Mouse (Mus musculus) urinary bladder, postnatal 14 days (tissue): ENCODE measurements around the gene Pithd1.
"Not testable (repeated sequence)": the region's sequence is repeated elsewhere in the genome, so short reads cannot be mapped to it uniquely, and the experiment has no call there.

Source experiments
- DNase-seq: peaks from one replicate; pipeline ENCODE4 v3.0.0; 2021; ENCODE audit warnings: low spot score

The Pithd1 gene

DNA sequence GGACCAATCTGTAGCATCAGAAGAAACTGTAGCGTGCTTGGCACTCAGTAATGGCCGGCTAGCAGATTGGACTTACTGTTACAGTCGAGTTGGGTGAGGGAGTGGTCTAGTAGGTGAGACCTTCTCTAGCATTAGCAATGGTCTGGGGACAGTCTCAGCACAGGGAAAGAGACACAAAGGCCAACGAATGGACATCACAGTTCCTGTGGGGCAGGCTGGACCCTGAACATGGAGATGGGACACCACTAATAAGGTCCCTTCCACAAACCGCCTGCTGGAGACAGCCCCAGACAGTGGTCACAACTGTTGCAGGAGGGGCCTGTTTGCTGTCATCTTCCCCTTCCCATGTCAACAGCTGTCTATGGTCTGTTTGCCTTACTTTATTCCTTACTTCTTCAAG lies 25.4 kb downstream of the Pithd1 start:
- DNase-seq = no peak

DNA sequence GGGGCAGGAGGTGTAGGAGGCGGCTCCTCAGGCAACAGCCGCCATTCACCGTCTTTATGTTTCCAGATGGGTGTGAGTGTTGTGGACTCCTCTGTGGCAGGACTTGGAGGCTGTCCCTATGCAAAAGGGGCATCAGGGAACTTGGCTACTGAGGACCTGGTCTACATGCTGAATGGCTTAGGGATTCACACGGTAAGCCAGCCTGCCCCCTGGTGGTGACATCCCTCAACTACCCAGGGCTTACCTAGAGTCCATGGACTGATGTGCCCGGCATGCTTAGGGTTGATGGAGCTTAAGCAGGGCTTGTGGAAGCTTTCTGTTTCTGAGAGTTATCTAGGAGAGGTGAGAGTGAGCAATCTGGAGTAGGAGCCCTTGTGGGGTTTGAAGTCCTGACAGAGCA lies 26.3 kb downstream of the Pithd1 start:
- DNase-seq = peak; percentile 87

GRCm38 (mm10) chr4:135958354-135958753 lies 28.7 kb downstream of the Pithd1 start:
- peak; percentile 74 for DNase-seq

DNA sequence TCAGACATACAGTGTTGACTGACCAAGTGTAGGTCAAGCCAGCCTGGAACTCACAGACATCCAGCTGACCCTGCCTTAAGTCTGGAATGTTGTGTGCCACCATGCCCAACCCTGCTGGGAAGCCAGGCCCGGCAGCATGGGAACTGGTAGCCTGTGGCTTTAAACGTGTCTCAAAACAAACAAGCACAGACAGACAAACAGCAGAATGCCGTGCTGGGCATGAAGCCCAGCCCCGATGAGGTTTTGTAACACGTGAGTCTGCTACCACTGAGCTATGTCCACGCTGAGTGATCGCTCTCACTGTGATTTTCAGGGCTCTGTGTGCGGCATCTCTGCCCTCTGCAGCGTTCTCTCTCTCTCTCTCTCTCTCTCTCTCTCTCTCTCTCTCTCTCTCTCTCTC lies 31.2 kb downstream of the Pithd1 start:
- DNase-seq = no peak

DNA sequence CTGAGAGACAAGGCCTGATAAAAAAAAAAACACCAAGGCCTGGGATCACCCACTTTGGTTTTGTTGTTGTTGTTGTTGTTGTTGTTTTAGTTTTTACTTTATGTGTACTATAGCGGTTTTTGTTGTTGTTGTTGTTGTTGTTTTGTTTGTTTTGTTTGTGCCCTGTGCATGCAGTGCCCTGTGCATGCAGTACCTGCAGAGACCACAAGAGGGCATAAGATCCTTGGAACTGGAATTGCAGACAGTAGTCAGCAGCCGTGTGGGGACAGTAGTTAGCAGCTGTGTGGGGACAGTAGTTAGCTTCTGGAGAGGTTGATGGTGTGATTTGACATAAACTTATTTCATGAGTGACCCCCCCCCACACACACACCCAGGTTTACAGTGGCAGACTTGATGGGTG lies 32.8 kb downstream of the Pithd1 start:
- DNase-seq = peak; percentile 81

DNA sequence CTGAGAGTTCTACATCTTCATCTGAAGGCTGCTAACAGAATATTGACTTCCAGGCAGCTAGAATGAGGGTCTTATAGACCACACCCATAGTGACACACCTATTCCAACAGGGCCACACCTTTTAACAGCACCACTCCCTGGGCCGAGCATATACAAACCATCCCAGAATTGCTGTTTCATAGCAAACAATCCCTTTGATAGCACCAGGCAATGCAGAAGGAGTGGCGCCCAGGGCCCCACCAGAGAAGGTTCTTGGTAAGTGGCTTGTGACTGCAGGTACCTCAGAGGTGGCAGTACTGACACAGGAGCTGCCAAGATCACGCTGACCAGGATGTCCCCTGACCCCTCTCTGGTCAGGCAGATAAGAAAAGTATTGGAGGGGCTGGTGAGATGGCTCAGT lies 33.9 kb downstream of the Pithd1 start:
- DNase-seq = no peak

DNA sequence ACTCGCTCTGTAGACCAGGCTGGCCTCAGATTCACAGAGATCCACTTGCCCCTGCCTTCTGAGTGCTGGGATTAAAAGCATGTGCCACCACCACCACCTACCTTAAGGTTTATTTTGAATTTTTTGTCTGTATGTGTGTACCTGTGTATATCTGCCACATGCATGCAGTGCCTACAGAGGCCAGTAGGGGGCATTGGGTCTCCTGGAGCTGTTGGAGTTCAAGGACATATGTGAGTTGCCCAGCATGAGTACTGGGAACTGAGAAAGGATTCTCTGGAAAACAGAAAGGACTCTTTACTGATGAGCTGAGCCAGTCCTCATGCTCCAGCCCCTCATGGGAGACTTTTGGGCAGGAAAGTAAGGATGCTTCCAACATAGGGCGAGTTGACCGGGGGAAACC lies 35.6 kb downstream of the Pithd1 start:
- no peak for DNase-seq

DNA sequence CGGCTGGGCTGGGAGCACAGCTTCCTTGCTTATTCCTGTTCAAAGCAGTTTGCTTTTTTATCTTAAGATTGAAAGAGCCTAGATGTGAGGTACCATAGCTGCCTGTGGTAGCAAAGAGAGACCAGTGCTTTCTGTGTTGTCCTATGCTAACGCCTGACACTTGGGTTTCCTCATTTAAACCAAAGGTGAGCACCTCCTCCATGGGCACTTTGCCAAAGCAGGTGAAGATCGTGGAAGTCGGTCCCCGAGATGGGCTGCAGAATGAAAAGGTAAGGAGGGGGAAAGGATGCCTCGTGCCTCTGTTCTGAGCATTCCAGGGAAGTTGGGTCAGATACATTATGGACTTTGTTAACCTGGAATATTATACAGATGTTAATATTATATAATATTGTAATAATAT lies 36.7 kb downstream of the Pithd1 start:
- DNase-seq = no peak

DNA sequence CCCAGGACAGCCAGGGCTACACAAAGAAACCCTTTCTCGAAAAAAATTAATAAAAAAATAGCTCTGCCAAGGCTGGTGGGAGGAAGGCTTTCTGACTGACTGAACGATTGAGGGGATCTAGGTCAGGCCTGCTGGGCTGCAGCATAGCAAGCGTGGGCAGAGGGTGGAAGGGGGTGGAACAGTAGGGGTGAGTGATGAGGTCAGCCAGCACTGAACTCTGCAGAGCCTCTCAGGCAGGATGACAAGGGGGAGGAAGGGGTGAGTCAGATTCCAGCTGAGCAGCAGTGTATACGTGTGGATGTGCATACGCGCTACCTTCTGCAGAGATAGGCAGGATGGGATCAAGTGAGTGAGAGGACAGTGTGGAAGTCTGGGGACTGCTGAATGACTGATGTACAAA lies 37.2 kb downstream of the Pithd1 start:
- no peak for DNase-seq

GRCm38 (mm10) chr4:135949475-135949874 lies 37.6 kb downstream of the Pithd1 start:
- DNase-seq = no peak

- no peak for DNase-seq
These were observed 38.9 kb downstream of the Pithd1 start for GRCm38 (mm10) chr4:135948142-135948541.

DNA sequence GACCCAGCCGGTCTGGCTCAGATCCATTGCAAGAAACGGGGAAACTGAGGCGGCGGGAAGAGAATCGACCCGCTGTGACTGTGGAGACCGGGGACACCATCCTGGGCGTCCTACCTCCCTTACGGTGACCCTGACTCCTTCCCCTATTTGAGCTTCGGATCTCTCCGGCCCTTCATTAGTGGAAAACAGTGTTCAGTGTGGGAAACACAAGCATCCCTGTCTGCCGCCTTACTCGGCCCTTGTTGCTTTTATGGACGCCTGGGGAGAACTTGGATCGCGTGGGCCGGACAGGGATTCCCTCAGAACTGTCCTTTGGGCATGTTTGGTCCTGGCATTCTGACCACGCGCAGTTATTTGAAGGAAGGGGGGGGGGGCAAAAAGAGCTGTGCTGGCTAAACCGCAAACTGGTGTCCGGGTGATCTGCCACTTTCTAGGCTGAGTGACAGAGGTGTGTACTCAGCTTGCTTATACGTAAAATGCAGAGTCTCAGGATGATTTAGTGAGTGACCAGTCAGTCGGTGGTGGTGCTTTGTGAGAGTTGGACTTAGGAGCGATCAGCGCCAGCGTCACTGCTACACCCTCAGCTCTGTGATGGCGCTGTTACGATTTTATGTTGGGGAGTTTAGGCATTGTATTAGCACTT lies 40.3 kb downstream of the Pithd1 start:
- DNase-seq = no peak

- peak; percentile 97 for DNase-seq
These were observed 40.8 kb downstream of the Pithd1 start, which contains the start of gene Hmgcl for GRCm38 (mm10) chr4:135946278-135946658. Gene Hmgcl (plus strand): TSS chr4:135946448.

- no peak for DNase-seq
These were observed 41.4 kb downstream of the Pithd1 start for GRCm38 (mm10) chr4:135945706-135946105.

GRCm38 (mm10) chr4:135943389-135943788 lies 43.7 kb downstream of the Pithd1 start:
- DNase-seq = no peak

DNA sequence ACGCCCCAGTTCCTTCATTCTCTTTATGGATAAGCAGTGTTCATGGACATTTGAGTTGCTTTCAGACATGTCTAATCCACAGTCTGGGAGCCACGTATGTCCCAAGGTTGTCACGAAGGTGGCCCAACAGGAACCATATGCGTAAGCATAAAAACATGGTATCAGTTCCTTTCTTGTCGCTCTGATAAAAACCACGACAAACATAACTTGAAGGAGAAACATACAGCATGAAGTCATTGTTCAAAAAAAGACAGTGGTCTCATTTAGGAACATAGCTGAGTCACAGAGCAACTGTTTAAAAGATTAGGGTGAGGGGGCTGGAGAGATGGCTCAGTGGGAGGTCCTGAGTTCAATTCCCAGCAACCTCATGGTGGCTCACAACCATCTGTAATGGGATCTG lies 44.9 kb downstream of the Pithd1 start:
- no peak for DNase-seq

DNA sequence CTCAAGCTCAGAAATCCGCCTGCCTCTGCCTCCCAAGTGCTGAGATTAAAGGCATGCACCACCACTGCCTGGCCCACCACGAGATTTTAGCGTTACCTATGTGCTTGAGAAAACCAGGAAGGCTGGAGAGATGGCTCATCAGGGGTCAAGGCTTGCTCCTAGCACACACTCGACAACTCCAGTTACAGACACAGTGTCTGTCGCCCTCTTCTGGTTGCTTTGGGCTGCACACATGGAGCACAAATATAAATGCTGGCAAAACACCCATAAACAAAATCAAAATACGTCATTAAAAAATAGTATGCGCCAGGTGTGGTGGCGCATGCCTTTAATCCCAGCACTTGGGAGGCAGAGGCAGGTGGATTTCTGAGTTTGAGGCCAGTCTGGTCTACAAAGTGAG lies 46.0 kb downstream of the Pithd1 start:
- not testable (repeated sequence) for DNase-seq

- no peak for DNase-seq
These were observed 48.2 kb downstream of the Pithd1 start for GRCm38 (mm10) chr4:135938858-135939257.

DNA sequence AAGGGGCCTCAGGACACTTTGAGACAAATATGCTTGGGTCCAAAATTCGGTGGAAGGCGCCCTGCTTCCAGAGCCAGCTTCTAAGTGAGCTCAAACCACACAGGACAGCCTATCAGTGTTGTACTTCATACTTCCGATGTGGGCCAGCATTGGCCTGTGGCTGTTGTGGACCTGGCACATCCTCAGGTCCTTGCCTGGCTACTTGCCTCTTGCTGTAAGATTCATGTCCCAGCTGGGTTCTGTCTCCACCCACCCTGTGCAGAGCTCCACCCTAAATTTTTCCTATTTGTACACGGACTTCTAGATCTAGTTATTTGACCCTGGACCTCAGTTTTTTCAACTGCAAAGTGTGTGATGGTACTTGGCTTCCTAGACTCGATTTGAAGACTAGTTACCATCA lies 51.6 kb downstream of the Pithd1 start:
- DNase-seq = peak; percentile 58

GRCm38 (mm10) chr4:135934708-135935500 lies 52.2 kb downstream of the Pithd1 start:
- no peak for DNase-seq

GRCm38 (mm10) chr4:135931832-135932231 lies 55.2 kb downstream of the Pithd1 start:
- DNase-seq = no peak

DNA sequence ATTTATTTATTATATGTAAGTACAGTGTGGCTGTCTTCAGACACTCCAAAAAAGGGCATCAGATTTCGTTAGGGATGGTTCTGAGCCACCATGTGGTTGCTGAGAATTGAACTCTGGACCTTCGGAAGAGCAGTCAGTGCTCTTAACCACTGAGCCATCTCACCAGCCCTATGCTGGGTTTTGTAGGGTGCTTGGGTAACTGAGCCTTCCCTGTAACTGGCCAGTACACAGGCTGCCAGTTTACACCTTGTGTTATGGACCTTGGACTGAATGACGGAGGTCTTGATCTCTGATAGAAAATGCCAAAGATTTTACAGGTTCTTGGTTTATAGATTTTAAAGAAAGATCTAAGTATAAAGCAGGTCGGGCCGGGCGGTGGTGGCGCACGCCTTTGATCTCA lies 56.8 kb downstream of the Pithd1 start:
- no peak for DNase-seq

DNA sequence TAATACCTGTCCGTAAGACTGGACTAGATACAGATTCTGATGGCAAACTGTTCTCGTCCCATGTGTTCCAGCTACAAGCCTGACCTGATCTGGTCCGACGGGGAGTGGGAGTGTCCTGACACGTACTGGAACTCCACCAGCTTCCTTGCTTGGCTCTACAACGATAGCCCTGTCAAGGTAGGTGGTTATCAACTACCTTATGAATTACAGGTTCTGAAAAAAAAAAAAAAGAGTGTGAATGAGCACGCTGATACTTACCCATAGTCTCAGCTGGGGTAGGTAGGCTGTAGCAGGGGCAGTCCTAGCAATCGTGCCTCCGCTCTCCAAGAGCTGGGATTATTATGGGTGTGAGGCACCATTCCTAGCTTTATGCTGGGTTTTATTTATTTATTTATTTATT lies 57.2 kb downstream of the Pithd1 start:
- no peak for DNase-seq

DNA sequence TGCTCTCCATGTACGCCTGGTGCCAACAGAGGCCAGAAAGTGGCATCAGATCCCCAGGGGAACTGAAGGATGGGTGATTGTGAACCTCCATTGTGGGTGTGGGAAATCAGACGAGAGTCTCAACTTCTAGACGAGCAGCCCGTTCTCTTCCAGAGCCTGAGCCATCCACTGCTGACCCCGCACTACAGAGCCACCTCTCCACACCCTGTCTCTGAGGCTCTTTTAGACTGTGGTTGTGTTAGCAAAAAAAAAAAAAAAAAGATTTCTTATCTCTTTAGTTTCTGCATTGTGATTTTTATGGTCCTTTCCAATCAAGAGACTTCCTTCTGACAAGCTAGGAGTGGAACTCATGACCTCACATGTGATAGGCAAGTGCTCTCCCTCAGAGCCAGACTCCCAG lies 57.7 kb downstream of the Pithd1 start:
- DNase-seq = no peak
